Mouse (Mus musculus) intestine, postnatal 0 days (tissue): ENCODE data around the gene Acr. TPM values are rescaled to one million over a fixed set of nuclear protein-coding genes. Genes with fewer than 3 reads are reported as not detected.
A peak's percentile ranks its signal among the peaks of the same experiment; 100 is the strongest.

ENCODE experiments used
- ATAC-seq: fragments of 200-750 bp; cut with Nextera tagmentation; 2 replicates; pipeline ENCODE4 v1.8.0; 2017; ENCODE audit warnings: mild to moderate bottlenecking, moderate TSS enrichment, moderate library complexity
- H3K27ac ChIP-seq: fragments of 300-500 bp; sonication (generic); 2 replicates; pipeline ENCODE4 v1.5.1; 2014; ENCODE audit warnings: mild to moderate bottlenecking, low read depth, low read length, moderate library complexity
- H3K27me3 ChIP-seq: fragments of 300-500 bp; sonication (generic); replicated peaks from 2 replicates; pipeline ENCODE4 v1.6.1; 2014; ENCODE audit warnings: low read length, mixed read lengths; ENCODE audit not compliant: control insufficient read depth, insufficient read depth
- H3K36me3 ChIP-seq: fragments of 300-500 bp; sonication (generic); 2 replicates; pipeline ENCODE4 v1.6.1; 2014; ENCODE audit warnings: mild to moderate bottlenecking, moderate library complexity; ENCODE audit not compliant: control insufficient read depth, insufficient read depth
- H3K4me1 ChIP-seq: fragments of 300-500 bp; sonication (generic); replicated peaks from 2 replicates; pipeline ENCODE4 v1.6.1; 2014; ENCODE audit warnings: antibody characterized with exemption, low read length, mixed read lengths; ENCODE audit not compliant: control insufficient read depth, insufficient read depth
- H3K4me2 ChIP-seq: fragments of 300-500 bp; sonication (generic); replicated peaks from 2 replicates; pipeline ENCODE4 v1.6.1; 2014; ENCODE audit warnings: low read depth, mild to moderate bottlenecking, moderate library complexity
- H3K4me3 ChIP-seq: fragments of 300-500 bp; sonication (generic); 2 replicates; pipeline ENCODE4 v1.5.1; 2014; ENCODE audit warnings: low read depth, low read length
- H3K9ac ChIP-seq: fragments of 300-500 bp; sonication (generic); 2 replicates; pipeline ENCODE4 v1.6.1; 2014; ENCODE audit warnings: mild to moderate bottlenecking, low read depth, low read length
- H3K9me3 ChIP-seq: fragments of 300-500 bp; sonication (generic); 2 replicates; pipeline ENCODE4 v1.6.1; 2016; ENCODE audit warnings: mixed run types; ENCODE audit not compliant: control insufficient read depth
- CTCF ChIP-seq: sonication (generic); IDR thresholded peaks from 2 replicates; pipeline ENCODE4 v1.5.1; 2016; ENCODE audit warnings: low read depth, mild to moderate bottlenecking, control low read depth, antibody characterized with exemption, moderate library complexity
- WGBS: fragments of 180-500 bp; shearing (Covaris S2); extraction: QIAGEN DNeasy Blood & Tissue Kit; methylation state at CpG from one replicate; pipeline ENCODE4 v1.1.7; 2014; 5-methylcytosine and 5-hydroxymethylcytosine counted together
- polyA plus RNA-seq: library from polyadenylated mRNA; unstranded; fragments of >200 nt; fragmentation: Nextera tagmentation; extraction: Ambion mirVana; gene quantifications from 2 replicates; pipeline ENCODE4 v1.2.1, GENCODE M21; 2015

Gene Acr
- polyA plus RNA-seq, 1 experiment from 2014 or later: 0.14 TPM

GRCm38 (mm10) chr15:89557179-89557995 is 10.7 kb upstream of the Acr start:
- H3K4me2 ChIP-seq: peak overlapping the region; percentile 27; the same call in 1 of the 2 replicates
- ATAC-seq: no peak
- H3K36me3 ChIP-seq: no peaks in the 10 kb centered on the region; the same call in 1 of the 2 replicates
- H3K4me3 ChIP-seq: no peak overlapping the region
- H3K9me3 ChIP-seq: no peaks in the 10 kb centered on the region
- no peak for TF ChIP-seq CTCF
- peaks cover 21% of the 10 kb centered on the region for H3K27me3 ChIP-seq
- WGBS: 19% methylated on average over 40 of the region's 40 CpGs
- no peaks in the 10 kb centered on the region for H3K4me1 ChIP-seq
- H3K9ac ChIP-seq: no peak overlapping the region
- no peak overlapping the region for H3K27ac ChIP-seq

- Histone ChIP-seq H3K4me2 (no peak overlapping the region), H3K9ac (no peak overlapping the region), H3K4me1 (no peaks in the 10 kb centered on the region), H3K9me3 (no peaks in the 10 kb centered on the region), H3K27ac (no peak overlapping the region), H3K4me3 (no peak overlapping the region), H3K36me3 (no peaks in the 10 kb centered on the region; the same call in 1 of the 2 replicates), H3K27me3 (peaks cover 21% of the 10 kb centered on the region)
- 16% methylated on average over 34 of the region's 34 CpGs for WGBS
- ATAC-seq: no peak
- TF ChIP-seq CTCF: no peak
Measured at GRCm38 (mm10) chr15:89557996-89558390, 10.1 kb upstream of the Acr start.

GRCm38 (mm10) chr15:89559202-89559731 is 8.9 kb upstream of the Acr start:
- Histone ChIP-seq H3K9ac (no peak overlapping the region), H3K4me2 (no peak overlapping the region), H3K4me1 (no peaks in the 10 kb centered on the region), H3K27me3 (peaks cover 21% of the 10 kb centered on the region), H3K27ac (no peak overlapping the region), H3K4me3 (no peak overlapping the region), H3K36me3 (no peaks in the 10 kb centered on the region; the same call in 1 of the 2 replicates), H3K9me3 (no peaks in the 10 kb centered on the region)
- ATAC-seq: no peak
- TF ChIP-seq CTCF: no peak
- WGBS: 60% methylated on average over 10 of the region's 10 CpGs

GRCm38 (mm10) chr15:89572147-89572546 is 4.0 kb downstream of the Acr start:
- no peak overlapping the region for H3K4me3 ChIP-seq
- H3K27ac ChIP-seq: no peak overlapping the region
- WGBS: 74% methylated on average over 8 of the region's 8 CpGs
- H3K9ac ChIP-seq: no peak overlapping the region
- no peak overlapping the region for H3K4me2 ChIP-seq
- no peak for TF ChIP-seq CTCF
- no peak for ATAC-seq
- H3K9me3 ChIP-seq: no peaks in the 10 kb centered on the region
- no peaks in the 10 kb centered on the region for H3K4me1 ChIP-seq
- no peaks in the 10 kb centered on the region for H3K27me3 ChIP-seq
- no peaks in the 10 kb centered on the region for H3K36me3 ChIP-seq

- Histone ChIP-seq H3K4me1 (no peaks in the 10 kb centered on the region), H3K9me3 (no peaks in the 10 kb centered on the region), H3K9ac (no peak overlapping the region), H3K27me3 (no peaks in the 10 kb centered on the region), H3K4me2 (no peak overlapping the region), H3K27ac (no peak overlapping the region), H3K4me3 (no peak overlapping the region), H3K36me3 (peaks cover 5% of the 10 kb centered on the region; the same call in 1 of the 2 replicates)
- 90% methylated on average over 7 of the region's 7 CpGs for WGBS
- no peak for TF ChIP-seq CTCF
- ATAC-seq: no peak
Measured at GRCm38 (mm10) chr15:89582494-89582893, 14.4 kb downstream of the Acr start.

GRCm38 (mm10) chr15:89585101-89585500 is 17.0 kb downstream of the Acr start:
- Histone ChIP-seq H3K4me3 (no peak overlapping the region), H3K4me2 (no peak overlapping the region), H3K36me3 (peaks cover 11% of the 10 kb centered on the region; the same call in 1 of the 2 replicates), H3K4me1 (no peaks in the 10 kb centered on the region), H3K27ac (0 out of 2 replicates have a peak overlapping the region, but pooled peaks have one; percentile 4), H3K9me3 (no peaks in the 10 kb centered on the region), H3K9ac (no peak overlapping the region), H3K27me3 (no peaks in the 10 kb centered on the region)
- no peak for TF ChIP-seq CTCF
- ATAC-seq: no peak
- 90% methylated on average over 5 of the region's 5 CpGs for WGBS
